Mouse (Mus musculus) G1E (cell line): Measurements from ENCODE around the gene Habp2.

Source experiments
- CTCF ChIP-seq: IDR thresholded peaks from 2 replicates; pipeline ENCODE4 v1.5.1; 2012; ENCODE audit warnings: low read depth, low read length, inconsistent platforms, mixed read lengths
- GATA1 ChIP-seq: IDR thresholded peaks from 2 replicates; pipeline ENCODE4 v1.6.1; 2012; ENCODE audit warnings: borderline replicate concordance, low read length, inconsistent platforms, mixed read lengths
- GATA2 ChIP-seq: IDR thresholded peaks from 2 replicates; pipeline ENCODE4 v1.6.1; 2012; ENCODE audit warnings: low read depth, low read length, inconsistent platforms, borderline replicate concordance
- TAL1 ChIP-seq: conservative IDR thresholded peaks from 2 replicates; pipeline ENCODE4 v1.6.1; 2012; ENCODE audit warnings: low read depth, low read length, inconsistent platforms, mixed read lengths

DNA sequence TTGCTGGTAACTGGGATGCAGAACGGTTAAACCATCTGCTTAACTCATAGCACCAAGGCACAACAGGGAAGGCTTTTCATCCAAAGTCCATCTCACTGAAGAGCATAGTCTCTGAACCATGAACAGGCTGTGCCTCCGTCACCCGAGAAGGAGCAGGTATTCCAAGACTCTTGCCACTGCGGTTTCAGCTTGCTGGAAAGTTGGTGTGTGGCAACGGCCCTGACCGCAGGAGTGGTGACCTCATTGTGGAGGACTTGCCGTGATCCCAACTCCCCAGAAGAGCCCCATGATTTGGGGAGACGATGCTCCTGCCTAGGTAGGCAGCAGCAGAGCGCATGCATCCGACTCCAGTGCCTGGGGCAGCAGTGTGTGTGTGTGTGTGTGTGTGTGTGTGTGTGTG is 66.8 kb downstream of the Habp2 start:
- TF ChIP-seq CTCF (no peak), GATA2 (no peak), TAL1 (no peak), GATA1 (no peak)
